Mouse (Mus musculus): ENCODE measurements around the gene Inhbb.

GRCm38 (mm10) chr1:119404798-119405197, 17.2 kb downstream of the Inhbb start:
- no peak for TF ChIP-seq CTCF (IDR thresholded peaks at IDR 0.05; ENCODE audit: low read depth)
- no peak for TF ChIP-seq EP300 (optimal IDR thresholded peaks at IDR 0.05)
